Mouse (Mus musculus): ENCODE data around the gene Depdc5.

DNA sequence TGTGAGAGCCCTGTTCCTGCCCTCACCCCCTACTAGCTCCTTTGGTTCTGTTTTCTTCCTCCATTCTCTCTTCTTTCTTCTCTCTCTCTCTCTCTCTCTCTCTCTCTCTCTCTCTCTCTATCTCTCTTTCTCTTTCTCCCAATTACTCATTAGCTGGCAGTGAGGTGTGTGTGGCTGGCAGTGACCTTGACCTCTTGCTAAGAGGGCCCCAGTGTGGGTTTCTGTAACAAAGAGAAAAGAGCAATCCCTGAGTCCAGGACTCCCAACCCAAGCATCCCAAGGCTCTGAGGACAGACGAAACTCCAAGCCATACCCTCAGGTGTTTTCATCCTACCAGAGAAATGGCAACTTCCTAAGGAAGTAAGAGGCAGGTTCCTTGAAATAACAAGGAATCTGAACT lies 150.6 kb downstream of the Depdc5 start:
- no peak for TF ChIP-seq EP300 (IDR thresholded peaks at IDR 0.05; ENCODE audit: low read depth)
- no peak for TF ChIP-seq CTCF (IDR thresholded peaks at IDR 0.05; ENCODE audit: low read depth)
